Mouse (Mus musculus) B cell, adult 2 months (primary cell): Measurements from ENCODE around the gene Zmym6.

ENCODE experiments used
- DNase-seq, 2 experiments: peaks; one replicate each; pipeline ENCODE4 v3.0.0; 2022

Gene Zmym6

DNA sequence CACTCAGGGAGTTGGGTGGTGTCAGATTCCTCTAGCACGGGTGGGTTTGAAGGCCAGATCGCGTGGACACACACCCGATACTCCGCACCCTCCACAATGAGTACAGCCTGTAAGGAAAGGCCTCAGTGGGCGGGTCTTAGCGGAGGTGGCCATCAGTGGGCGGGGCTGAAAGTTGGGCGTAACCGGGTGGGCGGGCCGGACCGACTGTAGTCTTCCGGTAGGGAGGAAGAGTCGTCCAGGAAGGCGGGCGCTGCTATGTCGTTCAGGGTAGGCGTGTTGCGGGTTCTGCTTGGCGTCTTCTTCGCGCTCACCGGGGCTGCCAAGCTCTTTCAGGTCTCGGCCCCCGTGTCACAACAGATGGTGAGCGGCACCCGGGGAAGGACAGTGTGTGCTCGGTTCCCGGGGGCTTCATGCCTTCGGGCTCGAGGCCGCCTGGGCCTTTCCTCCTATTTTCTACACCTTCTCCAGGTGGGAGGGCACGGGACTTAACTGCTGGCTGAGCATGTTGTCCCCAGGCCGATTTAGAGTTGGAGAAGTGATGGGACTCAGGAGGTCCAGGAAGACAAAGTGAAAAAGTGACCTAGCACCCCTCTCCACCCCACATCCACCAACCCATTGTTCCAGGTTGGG lies 48.8 kb downstream of the Zmym6 start:
- DNase-seq, result peak; percentile 88 to 91

GRCm38 (mm10) chr4:127134687-127135086 lies 57.5 kb downstream of the Zmym6 start:
- no peak for DNase-seq

GRCm38 (mm10) chr4:127137591-127137990 lies 60.4 kb downstream of the Zmym6 start:
- DNase-seq, result no peak

GRCm38 (mm10) chr4:127138486-127138885 lies 61.3 kb downstream of the Zmym6 start:
- no peak for DNase-seq

- no peak for DNase-seq
Measured at GRCm38 (mm10) chr4:127150031-127150430, 72.8 kb downstream of the Zmym6 start.

DNA sequence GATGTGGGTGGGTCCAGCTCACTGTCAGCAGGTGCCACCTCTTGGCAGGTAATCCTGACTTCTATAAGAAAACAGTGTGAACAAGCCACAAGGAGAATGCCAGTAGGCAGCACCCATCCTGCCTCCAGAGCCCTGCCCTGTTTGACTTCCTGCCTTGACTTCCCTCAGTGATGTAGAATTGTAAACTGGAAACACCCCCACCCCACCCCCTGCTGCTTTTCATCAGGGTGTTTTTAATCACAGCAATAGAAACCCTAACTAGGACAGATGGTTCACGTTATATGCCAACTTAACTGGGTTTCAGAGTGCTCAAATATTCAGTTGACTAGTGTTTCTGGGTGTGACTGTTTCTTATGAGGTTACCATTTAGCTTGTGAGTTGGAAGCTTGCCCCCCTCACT lies 76.2 kb downstream of the Zmym6 start:
- DNase-seq, result no peak

GRCm38 (mm10) chr4:127155757-127156156 lies 78.6 kb downstream of the Zmym6 start:
- DNase-seq, result peak in 1 of 2 experiments; percentile 15

DNA sequence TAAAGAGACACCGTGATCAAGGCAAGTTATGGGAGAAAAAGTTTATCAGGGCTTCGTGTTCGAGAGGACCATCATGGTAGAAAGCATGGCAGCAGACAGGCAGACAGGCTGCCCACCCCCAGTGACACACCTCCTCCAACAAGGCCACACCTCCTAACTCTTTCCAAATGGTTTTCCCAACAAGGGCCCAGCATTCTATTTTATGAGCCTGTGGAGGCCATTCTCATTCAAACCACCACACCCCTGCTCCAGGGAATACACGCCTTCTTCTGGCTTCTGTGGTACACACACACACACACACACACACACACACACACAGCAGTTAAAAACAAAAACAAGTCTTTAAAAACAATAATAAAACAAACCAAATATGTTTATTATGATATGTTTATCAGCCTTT lies 80.6 kb downstream of the Zmym6 start:
- DNase-seq, result no peak

DNA sequence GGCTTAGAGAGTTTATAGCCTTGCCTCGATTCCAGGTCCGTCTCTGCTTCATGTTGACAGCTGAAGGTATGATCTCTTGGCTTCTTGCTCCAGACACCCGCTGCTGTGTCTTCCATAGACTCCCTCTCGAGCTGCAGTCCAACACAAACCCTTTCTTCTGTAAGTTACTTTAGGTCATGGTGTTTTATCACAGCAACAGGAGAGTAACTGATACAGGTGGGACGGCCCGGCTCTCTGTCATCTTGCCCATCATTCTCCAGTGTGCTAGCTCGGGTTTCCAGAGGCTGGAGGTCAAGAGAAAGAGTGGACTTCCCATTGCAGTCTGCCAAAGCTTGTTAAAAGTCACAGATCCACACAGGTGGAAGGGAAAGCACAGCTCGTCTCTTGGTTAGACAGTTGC lies 86.7 kb downstream of the Zmym6 start:
- no peak for DNase-seq

GRCm38 (mm10) chr4:127167096-127167495 lies 89.9 kb downstream of the Zmym6 start:
- DNase-seq, result no peak

- no peak for DNase-seq
Measured at GRCm38 (mm10) chr4:127167731-127168130, 90.5 kb downstream of the Zmym6 start.

- peak; percentile 34 to 48 for DNase-seq
Measured at GRCm38 (mm10) chr4:127168211-127168913, 91.2 kb downstream of the Zmym6 start.

GRCm38 (mm10) chr4:127168914-127169345 lies 91.7 kb downstream of the Zmym6 start, which contains the start of gene Dlgap3:
Gene Dlgap3, plus strand, starts transcription at chr4:127169204.
- DNase-seq, result no peak

GRCm38 (mm10) chr4:127169346-127170221 lies 92.4 kb downstream of the Zmym6 start:
- DNase-seq, result peak; percentile 22 to 23

GRCm38 (mm10) chr4:127170866-127171265 lies 93.7 kb downstream of the Zmym6 start:
- no peak for DNase-seq

DNA sequence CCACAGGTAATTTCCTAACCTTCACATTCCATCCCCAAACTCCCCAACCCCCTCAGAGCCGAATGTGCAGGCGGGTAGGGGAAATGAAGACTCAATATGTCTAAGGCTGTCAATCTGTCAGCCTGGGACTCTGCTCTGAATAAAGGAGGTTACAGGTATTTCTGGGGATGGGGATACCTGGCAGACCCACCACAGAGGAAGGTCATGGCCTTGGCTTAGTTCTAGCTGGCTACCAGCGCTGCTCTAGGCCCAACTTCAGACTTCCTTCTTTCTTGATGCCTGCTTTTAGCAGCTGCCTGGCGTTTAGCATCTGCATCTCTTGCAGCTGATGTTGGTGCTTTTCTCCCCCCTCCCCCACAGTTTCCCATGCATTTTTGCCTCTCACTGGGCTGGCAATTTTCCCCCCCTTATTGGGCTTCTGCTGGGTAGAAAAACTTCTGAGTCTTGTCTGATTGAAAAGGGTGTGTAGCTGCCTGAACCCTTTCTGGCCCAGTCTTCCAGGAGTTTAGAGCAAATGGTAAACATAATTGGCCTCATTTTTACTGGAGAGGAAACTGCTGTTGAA lies 94.2 kb downstream of the Zmym6 start:
- no peak for DNase-seq

DNA sequence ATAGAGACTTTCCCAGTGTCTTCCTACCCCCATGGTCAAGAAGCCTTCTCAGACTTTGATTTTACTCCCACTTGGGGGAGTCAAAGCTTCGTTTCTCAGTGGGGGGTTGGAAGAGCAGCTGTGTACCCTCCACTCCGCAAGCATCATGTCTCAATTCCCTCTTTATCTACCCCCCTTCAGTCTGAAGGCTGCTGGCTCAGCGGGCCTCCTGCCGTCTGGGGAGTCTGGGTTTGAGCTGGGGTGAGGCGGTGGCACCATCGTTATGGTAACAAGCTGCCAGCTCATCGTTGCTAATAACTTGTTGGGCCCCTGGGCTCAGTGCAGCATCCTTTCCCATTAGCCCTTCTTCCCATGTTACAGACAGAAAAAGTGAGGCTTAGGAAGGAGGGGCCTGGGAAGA lies 94.9 kb downstream of the Zmym6 start:
- DNase-seq, result no peak

GRCm38 (mm10) chr4:127172614-127173013 lies 95.4 kb downstream of the Zmym6 start:
- DNase-seq, result no peak

- DNase-seq, result peak; percentile 54 to 61
Measured at GRCm38 (mm10) chr4:127173461-127173860, 96.3 kb downstream of the Zmym6 start.
